Mouse (Mus musculus): ENCODE data around the gene Tlr6.
A peak's percentile ranks its signal among the peaks of the same experiment; 100 is the strongest.

Gene Tlr6

DNA sequence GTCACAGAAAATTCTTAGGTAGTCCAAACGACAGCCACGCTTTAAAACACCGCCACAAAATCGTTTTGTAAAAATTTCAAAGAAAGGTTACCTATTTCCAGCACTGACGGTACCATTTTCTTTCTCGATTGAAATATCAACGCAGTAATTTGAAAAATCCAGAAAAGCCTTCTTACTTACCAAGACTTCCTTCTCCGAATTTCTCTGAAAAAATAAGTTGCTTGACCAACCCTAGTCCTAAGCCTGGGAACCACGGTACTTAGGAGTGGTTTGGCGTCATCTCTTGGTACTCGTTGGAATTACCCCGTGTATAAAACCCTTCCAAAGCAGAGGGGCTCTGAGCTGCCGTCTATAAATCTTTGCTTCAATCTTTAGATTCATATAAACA lies at the start of gene Tlr6:
TSS of gene Tlr6 (minus strand) at position 255 of the 388 bp plus-strand sequence.
- peak; percentile 33 to 70 for DNase-seq

DNA sequence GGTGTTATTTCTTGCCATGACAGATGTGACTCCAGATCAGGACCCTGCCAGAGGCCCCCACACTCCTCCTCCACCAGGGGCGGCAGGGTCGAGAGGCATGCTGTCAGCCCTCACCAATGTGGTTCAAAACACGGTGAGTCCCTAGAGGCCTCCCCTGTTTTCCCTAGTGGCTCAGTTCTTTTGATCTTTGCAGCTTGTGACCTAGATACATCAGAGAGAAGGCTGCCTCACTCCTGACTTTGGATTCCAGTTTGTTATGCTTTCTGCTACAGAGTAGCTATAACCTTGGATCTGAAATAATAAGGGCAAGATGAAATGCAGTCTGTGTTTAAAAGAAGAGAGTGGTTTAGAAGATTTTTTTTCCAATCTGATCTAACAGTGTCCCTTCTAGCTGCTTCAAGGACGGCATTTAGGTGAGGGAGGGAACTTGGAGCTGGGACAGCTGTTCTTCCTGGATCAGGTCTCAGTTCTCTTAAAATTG lies 46.2 kb upstream of the Tlr6 start:
- no peak for DNase-seq

DNA sequence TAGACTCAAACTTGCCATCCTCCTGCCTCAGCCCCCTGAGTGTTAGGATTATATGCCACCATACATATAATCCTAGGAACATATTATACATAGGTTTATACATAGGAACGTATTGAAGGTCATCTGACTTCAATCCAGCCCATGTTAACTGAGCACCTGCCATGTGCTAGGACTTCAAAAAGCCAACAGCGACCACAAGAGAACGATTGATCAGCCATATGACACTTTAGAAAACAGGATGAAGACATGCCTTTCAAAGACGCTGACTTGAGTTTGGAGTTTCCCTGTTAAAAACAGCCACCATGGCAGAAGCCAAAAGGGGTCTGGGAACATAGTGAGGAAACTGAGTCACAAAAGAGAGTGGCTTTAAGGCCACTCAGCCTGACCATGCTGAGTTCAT lies 45.4 kb upstream of the Tlr6 start:
- DNase-seq = no peak

DNA sequence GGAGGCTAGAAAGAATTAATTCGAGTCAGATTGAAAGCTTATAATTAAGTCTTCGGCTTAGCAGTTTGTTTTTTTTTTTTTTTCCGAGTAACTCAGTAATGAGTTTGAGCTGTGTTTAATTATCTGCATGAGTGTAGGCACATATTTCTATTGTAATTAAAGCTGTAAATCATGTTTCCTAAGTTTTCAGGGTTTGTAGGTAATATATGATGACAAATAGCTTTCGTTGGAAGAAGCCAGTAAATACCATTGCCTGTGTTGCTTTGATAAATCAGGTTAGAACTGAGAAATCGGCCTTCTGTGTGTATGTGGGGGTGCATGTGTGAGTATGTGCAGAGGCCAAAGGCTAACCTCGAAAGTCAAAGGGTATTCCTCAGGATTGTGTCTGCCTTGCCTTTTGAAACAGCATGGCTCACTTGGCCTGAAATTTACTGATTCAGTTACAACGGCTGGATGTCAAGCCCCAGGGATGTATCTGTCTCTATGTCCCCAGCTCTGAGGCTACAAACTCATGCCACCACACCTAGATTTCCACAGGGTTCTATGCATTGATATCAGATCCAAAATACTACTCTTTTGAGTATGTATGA lies 44.1 kb upstream of the Tlr6 start:
- DNase-seq = no peak

DNA sequence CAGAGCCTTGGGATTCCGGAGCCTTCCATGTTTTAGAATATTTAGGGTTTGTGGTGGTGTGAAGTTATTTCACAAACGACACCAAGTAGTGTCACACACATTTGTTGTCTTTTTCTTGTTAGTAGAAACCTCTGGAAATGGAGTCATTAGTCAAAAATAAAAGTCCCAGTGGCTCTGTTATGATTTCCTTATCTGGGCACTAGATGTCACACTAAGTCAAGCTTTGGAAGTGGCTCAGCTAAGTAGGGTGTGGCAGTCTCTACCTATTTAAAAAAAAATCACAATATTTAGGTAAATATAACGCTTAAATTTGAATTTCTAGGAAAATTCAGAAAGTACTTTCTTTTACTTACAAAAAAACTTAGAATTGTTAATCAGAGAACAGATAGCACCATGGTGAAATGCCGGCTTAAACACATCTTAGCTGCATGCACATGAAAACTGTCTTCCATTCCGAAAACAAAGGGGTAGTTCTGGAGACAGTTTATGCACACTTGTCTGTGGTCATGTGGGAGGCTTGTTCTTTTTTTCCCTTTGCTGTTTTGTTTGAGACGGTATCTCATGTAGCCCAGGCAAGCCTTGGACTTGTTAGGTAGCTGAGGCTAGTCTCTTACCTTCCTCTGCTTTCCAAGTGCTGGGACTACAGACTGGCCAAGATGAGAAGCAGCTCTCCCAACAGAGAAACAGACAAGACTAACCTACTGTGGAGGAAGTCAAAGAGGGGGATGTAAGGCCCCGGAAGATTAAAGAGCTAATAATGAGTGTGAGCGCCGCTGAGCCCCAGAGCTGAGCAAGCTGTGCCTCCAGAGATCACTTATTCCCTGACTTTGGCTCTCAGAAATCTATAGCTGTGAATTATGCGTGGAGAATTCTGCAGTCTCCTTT lies 43.3 kb upstream of the Tlr6 start:
- no peak for DNase-seq

DNA sequence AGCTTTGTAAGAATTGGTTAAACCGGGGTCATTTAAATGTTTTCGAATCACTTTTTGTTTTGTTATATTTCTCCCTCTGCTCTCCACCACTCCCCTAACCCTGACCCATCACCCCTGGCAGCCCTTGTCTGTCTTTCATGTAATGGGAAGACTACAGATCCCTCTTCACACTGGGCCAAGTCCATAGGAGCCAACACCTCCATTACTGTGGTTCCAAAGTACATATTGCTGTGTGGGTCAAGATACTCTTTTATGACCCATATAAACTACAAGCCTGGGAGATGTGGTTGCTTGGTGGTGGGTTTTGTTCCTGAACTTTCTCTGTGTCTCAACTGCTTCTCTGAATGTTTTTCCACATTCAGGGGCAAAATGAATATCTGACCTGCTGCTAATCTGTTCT lies 35.5 kb upstream of the Tlr6 start:
- no peak for DNase-seq

DNA sequence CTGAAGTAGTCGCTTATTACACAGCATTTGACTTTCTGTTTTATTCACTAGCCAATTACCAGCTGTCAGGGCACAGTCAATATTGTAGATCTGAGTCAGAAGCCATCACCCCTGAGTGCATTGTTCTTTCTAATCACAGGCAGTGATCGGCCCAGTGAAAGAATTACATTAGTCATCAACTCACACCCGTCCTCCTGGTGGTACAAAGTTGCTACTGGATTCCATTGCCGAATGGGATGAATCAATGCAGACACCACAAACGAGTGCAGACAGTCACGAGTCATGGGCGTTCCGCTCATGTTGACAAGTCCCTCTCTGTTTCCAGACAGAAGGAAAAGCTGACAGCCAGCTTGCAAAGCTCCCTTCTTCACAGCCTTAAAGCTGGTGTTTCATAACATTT lies 32.6 kb upstream of the Tlr6 start:
- DNase-seq = no peak

DNA sequence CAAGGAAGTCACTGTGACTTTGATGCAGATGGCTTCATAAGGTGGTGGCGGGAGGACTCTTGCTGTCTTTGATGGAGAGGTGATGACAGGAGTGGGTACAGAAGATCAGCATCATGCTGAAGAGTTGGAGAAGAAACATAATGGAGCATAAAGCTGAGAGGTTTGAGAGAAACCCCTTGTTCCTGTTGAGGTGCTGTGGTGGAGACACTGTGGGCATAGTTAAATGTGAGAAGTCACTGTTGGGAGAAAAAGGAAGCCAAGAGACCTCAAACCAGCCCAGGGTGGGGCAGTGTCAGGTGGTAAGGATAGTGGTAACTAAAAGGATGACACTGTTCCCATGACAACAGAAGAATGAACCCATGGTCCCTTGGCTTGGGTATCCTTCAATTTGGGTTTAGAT lies 30.0 kb upstream of the Tlr6 start:
- no peak for DNase-seq

DNA sequence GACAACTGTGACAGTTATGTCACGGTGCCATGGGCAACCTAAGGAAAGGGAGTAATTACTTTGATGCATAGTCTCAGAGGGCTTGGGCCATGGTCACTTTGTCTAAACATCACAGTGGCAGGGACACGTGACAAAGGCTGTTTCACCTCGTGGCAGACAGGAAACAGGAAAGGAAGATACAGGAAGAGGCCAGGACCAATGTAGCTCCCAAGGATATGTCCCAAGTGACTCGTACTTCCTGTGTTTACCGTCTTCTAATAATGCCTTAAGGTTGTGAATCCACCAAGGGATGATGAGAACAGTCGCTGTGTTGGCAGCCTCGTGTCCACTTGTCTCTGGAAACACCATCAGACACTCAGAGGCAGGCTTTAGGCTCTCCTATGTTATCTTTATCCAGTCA lies 26.1 kb upstream of the Tlr6 start:
- DNase-seq = no peak

DNA sequence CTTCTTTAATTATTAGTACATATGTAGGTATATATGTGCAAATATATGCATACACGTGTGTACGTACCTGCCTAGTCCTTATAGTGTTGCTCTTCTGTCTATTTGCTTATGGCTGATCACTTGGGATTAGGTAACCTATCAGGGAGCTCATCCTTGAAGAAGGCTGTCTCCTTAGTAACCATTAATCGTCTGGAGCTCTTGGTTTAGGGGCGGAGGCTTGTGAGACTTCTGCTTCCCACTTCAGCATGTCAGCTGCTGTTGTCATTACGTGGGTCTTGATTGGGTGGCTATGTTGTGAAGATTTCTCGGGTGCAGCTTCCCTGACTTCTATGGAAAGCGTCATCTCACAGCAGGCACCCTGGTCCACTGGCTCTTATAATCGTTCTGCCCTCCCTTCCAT lies 17.2 kb upstream of the Tlr6 start:
- no peak for DNase-seq

DNA sequence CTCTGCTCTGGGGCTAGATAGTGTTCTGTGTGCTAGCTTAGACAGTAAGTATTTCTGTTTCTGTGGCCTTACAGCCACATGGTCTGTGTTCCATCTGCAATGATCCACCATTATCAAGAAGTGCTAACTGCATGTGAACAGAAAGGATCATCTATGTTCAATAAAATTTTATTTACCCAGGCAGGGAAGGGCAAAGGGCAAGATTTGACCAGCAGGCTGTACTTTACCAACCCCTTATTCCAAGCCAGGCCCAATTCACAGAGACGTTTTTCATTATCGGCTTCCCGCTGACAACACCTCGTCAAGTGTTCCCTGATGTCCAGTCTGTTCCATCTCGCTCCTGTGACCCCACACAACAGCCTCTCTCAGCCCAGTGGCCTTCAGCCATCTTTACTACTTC lies 15.2 kb upstream of the Tlr6 start:
- no peak for DNase-seq

DNA sequence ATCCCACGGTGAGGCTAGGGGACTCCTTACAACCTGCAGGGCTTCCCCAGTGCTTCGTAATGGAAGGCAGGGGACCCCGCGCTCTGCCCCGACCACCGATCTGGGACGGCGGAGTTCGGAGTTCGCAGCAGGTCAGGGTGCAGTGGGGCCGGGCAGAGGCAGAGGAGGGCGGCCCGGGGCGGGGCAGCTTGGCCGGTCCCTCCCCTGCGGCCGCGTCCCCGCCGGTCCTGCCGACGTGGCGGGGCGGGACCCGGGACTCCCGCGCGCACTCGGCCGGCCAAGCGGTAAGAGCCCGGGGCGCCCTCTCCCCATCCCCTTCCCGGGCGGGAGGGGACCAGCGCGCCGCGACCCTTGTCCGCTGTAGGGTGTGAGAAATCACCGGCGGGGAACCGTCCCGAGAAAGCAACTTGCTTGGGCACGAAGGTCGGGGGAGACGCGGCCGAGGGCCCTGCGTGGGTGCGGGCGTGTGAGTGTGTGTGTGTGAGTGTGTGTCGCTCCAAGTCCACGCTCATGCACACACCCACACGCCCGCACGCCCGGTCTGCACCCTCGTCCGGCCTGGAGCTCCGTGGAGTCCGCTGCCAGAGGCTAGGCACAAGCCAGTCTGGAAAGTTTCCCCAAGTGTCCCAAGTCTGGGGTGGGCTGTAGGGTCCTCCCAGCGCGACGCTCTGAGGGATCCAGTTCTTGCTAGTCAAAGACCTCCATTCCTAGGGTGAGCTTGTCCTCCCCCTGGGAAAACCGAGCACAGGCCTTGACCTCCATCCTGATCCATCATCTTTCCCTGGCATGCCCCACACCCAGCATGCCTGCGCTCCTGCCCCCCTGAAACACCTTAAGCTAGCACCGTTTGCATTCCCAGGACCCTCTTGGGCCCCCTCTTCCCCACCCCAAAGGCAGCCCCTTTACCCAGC lies 10.2 kb upstream of the Tlr6 start, which contains the start of gene Fam114a1:
TSS of gene Fam114a1 (plus strand) at position 211 of the 911 bp plus-strand sequence.
- DNase-seq = peak; percentile 67 to 78

DNA sequence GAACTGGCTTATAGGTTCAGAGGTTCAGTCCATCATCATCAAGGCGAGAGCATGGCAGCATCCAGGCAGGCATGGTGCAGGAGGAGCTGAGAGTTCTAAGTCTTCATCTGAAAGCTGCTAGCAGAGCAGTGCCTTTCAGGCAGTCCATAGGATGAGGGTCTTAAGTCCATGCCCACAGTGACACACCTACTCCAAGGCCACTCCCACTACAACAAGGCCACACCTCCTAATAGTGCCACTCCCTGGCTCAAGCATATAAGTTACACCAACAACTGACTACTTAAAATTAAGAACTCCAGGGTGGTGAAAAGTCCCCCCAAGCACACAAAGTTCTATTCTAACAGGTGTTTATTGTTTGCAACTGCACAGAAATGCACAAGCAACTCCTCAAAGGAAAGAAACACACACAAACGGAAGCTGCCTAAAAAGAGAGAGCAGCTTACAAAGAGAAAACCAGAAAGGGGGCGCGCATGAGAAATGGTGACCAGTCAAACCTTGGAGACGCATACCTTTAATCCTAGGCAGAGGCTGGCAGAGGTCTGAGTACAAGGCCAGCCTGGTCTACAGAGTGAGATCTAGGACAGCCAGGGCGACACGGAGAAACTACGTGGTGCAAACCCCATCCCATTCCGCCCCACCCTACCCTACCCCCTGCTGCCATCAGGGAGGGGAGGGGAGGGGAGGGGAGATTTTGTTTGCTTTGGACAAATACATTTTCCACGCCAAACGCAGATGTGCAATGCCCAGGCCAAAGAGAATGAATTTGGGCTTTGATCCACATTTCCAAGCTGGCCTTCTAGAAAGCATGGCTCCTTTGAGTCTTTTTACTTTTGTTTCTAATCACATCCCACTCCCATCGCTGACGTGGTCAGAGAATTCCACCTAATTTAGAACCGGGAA lies 9.3 kb upstream of the Tlr6 start:
- DNase-seq = peak; percentile 12 to 47

DNA sequence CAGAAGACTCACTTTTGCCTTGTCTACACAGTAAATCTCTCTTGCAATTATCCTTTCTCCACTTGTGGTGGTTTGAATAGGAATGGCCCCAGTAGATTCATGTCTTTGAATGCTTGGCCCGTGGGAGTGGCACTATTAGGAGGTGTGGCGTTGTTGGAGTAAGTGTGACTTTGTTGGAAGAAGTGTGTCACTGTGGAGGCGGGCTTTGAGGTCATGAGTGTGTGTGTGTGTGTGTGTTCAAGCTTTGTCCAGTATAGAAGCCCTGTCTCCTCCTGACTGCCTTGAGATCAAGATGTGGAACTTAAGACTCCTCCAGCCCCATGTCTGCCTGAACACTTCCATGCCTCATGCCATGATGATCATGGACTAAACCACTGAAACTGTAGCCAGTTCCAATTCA lies 3.8 kb upstream of the Tlr6 start:
- DNase-seq = no peak

DNA sequence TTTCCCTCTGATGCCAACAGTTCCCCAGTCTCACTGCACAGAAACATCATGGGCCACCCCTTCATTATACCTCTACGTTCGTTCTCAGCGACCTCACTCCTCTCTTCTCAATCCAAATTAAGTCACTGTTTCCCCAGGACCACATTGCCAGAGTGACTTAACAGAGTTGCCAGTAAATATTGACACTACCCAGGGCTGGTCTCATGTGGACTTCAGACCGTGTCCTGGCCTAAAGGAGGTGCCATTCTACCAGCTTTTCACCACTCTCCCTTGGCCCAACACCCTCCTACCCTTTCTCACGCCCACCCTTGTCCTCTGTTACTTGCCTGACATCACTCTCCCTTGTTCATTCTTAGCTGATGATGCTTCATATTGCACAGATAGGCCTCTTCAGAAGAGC lies 3.4 kb upstream of the Tlr6 start:
- no peak for DNase-seq

DNA sequence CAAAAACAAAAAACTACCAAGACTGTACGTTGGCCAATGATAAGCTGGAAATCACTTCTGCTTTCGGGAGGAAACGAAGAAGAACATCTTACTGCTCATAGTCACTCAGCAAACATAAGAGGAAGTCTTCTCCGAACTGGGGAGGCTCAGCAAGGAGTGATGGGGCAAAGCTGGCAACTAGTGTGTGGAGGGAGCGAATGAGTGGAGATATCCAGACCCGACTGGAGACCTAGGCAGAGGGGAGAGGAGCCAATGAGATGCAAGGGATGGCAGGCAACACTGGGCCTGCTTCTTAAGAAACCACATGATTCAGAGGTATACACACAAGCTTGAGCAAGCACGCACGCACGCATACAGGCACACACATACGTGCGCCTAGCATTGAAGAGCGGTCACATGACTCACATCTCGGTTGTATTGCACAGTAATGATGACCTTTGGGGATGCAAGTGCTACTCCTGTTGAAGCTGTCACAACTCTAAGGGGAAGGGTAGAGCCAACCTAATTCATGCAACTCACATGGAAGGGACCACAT lies 1.0 kb upstream of the Tlr6 start:
- DNase-seq = peak; percentile 35 to 49

DNA sequence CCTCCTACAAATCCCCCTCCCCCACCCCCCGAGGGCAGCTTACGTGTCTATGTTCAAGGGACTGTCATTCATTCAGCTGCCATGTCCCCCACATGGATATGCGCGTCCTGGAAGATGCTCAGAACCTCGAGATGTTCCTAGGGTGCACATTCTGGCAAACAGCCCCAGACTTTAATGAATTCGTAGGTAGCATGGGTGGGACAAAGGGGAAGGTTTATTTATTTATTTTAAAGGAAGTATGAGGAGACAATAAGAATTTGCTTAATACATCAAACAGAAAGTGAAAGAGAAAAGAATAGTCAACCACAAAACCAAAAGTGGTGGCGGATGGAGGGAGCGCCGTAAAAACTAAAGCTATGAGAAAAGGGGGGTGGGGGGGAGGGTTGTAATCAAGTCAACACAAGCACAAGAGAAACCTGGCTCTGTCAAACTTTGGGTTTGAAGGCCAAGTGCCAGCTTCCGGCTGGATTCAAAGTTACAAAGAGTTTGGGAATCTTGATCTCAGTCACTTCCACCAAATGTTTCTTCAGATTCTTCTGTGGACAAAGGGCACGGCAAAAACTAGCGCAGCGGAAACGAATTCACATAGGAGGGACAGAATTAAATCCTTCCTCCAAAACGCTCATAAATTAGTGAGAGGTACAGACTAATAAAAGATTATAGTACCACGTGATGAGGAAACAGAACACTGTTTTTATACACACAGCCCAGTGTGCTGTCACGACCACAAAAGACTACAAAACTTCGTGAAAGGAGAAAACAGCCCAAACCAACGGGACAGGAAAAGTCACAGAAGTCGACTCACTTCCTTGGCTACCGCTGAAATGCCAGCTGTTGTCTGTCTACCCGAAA lies 680 bp downstream of the Tlr6 start:
- peak in 1 of 2 experiments; percentile 31 for DNase-seq

DNA sequence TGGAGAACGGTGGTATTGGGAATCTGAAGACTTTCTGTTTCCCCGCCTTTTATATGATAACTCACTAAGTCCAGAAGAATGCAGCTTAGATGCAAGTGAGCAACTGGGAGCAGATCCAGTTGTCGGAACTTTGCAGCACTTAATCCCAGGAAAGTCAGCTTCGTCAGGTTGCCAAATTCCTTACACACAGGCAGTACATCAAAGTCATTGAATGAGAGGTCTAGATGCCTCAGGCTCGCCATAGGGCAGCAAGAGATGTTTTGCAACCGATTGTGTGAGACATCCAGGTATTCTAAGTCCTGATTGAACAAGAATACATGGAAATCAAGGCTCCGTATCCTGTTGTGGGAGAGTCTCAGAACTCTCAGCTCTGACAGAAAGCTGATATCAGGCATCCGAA lies 5.0 kb downstream of the Tlr6 start:
- no peak for DNase-seq

DNA sequence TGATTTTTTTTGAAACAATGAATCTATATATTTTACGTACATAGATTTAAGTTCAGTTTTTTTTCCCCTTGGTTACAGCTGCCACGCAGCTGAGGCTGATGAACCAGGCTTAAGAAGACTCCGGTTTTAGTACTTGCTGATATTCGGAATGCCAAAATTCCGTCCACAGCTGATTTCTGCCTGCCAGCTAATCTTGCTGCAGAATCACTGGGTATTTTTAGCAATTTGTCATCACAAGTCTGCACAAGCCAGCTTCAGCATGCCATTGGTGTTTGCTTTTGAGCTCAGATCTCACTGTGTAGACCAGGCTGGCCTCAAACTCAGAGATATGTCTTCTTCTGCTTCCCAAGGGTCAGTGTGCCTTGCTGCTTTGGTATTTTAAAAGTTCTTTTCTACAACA lies 8.4 kb downstream of the Tlr6 start:
- DNase-seq = no peak

DNA sequence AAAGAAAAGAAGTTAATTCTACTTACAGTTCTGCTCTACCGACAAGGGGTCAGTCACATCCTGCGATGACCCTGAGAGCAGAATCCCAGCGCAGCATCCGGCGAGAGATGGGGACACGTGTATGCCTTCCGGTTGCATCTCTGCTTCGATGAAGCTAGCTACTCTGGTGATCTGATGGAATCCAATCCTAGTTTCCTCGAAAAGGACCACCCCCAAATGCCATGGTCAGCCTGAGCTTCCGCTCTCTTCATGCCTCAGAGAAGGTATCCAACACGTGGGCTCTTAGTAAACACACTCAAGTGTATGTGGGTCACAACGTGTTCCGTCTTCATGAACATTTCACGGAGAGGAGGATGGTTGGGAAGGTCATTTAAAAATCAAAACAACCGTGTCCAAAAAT lies 27.1 kb downstream of the Tlr6 start:
- DNase-seq = no peak

DNA sequence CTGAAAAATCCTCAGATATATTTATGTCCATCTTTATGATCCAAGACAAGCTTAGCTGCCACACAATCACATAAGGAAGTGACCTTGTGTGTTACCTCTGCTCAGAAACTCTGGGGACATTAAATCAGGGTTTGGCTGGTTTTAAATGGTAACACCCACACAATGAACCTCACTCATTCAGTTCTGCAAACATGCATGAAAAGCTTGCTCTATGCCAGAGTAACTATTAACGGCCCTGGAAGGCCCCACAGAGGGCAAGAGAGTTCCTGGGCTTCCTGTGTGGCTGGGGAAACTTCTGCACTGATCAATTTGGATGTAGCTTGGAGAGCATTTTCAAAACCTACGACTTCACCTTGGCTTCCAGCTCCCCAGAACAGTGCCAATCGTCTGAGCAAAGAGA lies 27.7 kb downstream of the Tlr6 start:
- no peak for DNase-seq
